Mouse (Mus musculus) ES-E14 (cell line): ENCODE results near the gene Top1.

Experiments used
- CHD2 ChIP-seq: IDR thresholded peaks from 2 replicates; pipeline ENCODE4 v1.6.1; 2014; ENCODE audit warnings: mild to moderate bottlenecking, low read depth, low read length, inconsistent platforms
- HCFC1 ChIP-seq: IDR thresholded peaks from 2 replicates; pipeline ENCODE4 v1.6.1; 2012; ENCODE audit warnings: low read length, inconsistent platforms, borderline replicate concordance; ENCODE audit not compliant: insufficient read depth
- MAFK ChIP-seq: IDR thresholded peaks from 2 replicates; pipeline ENCODE4 v1.6.1; 2014; ENCODE audit warnings: mild to moderate bottlenecking, low read depth, low read length, inconsistent platforms; ENCODE audit not compliant: insufficient read depth
- ZC3H11A ChIP-seq: IDR thresholded peaks from 2 replicates; pipeline ENCODE4 v1.6.1; 2012; ENCODE audit warnings: low read depth, mild to moderate bottlenecking, inconsistent platforms, low read length, borderline replicate concordance
- ZNF384 ChIP-seq: IDR thresholded peaks from 2 replicates; pipeline ENCODE4 v1.6.1; 2012; ENCODE audit warnings: low read depth, low read length, inconsistent platforms

- no peak for TF ChIP-seq MAFK
- no peak for TF ChIP-seq CHD2
- no peak for TF ChIP-seq ZC3H11A
- no peak for TF ChIP-seq HCFC1
- no peak for TF ChIP-seq ZNF384
Measured at GRCm38 (mm10) chr2:160729436-160729835, 83.7 kb downstream of the Top1 start.
